Mouse (Mus musculus): ENCODE data around the gene Mlana.

DNA sequence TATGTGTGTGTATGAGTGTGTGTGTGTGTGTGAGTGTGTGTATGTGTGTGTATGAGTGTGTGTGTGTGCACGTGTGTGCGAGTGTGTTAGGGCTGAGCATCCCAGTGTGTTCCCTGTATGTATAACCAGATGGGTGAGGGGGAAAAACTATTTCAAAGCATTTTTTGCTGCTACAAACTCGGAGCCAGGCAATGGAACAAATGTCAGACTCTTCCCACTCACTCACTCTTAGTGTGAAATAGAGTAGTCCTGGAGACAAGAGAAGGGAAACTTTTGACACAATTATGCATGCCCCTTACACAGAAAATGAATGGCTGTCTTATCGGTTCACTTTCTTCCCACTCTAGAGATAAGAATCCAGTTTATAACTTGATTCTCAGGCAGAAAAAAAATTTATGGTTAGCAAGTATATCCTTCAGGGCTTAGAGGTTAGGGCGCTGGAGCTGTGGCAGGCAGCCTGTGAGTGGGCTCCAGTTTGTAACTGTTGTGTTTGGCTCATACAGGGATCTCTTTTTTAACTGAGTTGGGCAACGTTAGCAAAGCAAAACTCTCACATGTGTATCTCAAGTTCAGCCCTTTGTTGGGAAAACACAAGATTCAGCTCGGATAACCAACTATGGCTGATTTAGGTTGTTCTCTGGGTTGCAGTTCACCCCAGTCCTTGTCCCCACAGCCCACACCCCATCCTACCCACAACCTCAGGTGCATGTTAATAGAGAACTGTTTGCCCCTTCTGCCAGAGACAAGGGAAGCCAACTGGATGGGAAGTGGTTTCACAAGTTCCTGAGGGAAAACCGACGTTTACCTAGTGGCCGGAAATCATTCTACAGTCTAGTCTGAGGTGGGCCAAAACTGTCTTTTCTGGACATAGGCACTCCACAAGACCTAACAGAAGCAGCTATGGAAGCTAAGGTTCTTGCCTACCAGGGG lies 36.5 kb upstream of the Mlana start:
- TF ChIP-seq CTCF (IDR thresholded peaks at IDR 0.05; ENCODE audit: control insufficient read depth, insufficient read depth, insufficient replicate concordance, low read depth, low read length) (no peak), POLR2A (IDR thresholded peaks at IDR 0.05; ENCODE audit: control insufficient read depth, low read depth, low read length) (no peak)

Data from testis, adult 2 months (tissue).